Mouse (Mus musculus) neural tube, embryonic 12.5 days (tissue): ENCODE measurements around the gene Csdc2. TPM values are rescaled to one million over a fixed set of nuclear protein-coding genes. Genes with fewer than 3 reads are reported as not detected.

ENCODE experiments used
- ATAC-seq: fragments of 200-750 bp; cut with Nextera tagmentation; 2 replicates; pipeline ENCODE4 v1.8.0; 2017; ENCODE audit warnings: low read depth, mild to moderate bottlenecking, moderate TSS enrichment, moderate library complexity; ENCODE audit not compliant: low FRiP score
- H3K27ac ChIP-seq: fragments of 300-500 bp; sonication (generic); 2 replicates; pipeline ENCODE4 v1.5.1; 2016
- H3K27me3 ChIP-seq: fragments of 300-500 bp; sonication (generic); replicated peaks from 2 replicates; pipeline ENCODE4 v1.6.1; 2016; ENCODE audit warnings: mild to moderate bottlenecking
- H3K36me3 ChIP-seq: fragments of 300-500 bp; sonication (generic); 2 replicates; pipeline ENCODE4 v1.6.1; 2016; ENCODE audit warnings: mild to moderate bottlenecking
- H3K4me1 ChIP-seq: fragments of 300-500 bp; sonication (generic); 2 replicates; pipeline ENCODE4 v1.6.1; 2016
- H3K4me2 ChIP-seq: fragments of 300-500 bp; sonication (generic); replicated peaks from 2 replicates; pipeline ENCODE4 v1.6.1; 2016; ENCODE audit warnings: mild to moderate bottlenecking
- H3K4me3 ChIP-seq: fragments of 300-500 bp; sonication (generic); 2 replicates; pipeline ENCODE4 v1.5.1; 2016
- H3K9ac ChIP-seq: fragments of 300-500 bp; sonication (generic); 2 replicates; pipeline ENCODE4 v1.6.1; 2016; ENCODE audit warnings: mild to moderate bottlenecking
- H3K9me3 ChIP-seq: fragments of 300-500 bp; sonication (generic); 2 replicates; pipeline ENCODE4 v1.6.1; 2016; ENCODE audit warnings: mild to moderate bottlenecking
- WGBS: fragments of 180-500 bp; shearing (Covaris S2); methylation state at CpG from one replicate; pipeline ENCODE4 v1.1.7; 2016; 5-methylcytosine and 5-hydroxymethylcytosine counted together
- polyA plus RNA-seq: library from polyadenylated mRNA; unstranded; fragments of >200 nt; fragmentation: Nextera tagmentation; extraction: Ambion mirVana; gene quantifications from 2 replicates; pipeline ENCODE4 v1.2.1, GENCODE M21; 2016

The Csdc2 gene
- polyA plus RNA-seq, 1 experiment from 2014 or later = 64.8 TPM

DNA sequence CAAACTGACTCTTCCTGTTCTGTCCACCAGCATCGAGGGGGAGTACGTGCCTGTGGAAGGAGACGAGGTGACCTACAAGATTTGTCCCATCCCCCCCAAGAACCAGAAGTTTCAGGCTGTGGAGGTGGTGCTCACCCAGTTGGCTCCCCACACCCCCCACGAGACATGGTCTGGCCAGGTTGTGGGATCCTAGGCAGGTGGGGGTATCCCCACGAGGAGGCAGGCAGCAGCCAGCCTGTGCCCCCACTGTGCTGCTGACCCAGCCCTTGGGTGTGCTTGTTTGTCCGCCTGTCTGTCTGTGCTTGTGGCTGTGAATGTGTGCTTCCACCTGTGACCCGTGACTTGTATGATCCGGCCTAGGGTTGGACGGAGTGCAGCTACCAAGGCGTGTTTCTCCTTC lies 12.5 kb downstream of the Csdc2 start:
- Histone ChIP-seq H3K27me3 (no peaks in the 10 kb centered on the region), H3K4me2 (no peak overlapping the region), H3K4me1 (no peaks in the 10 kb centered on the region), H3K27ac (no peak overlapping the region), H3K36me3 (peaks cover 53% of the 10 kb centered on the region), H3K4me3 (no peak overlapping the region), H3K9ac (no peak overlapping the region), H3K9me3 (no peaks in the 10 kb centered on the region)
- 88% methylated on average over 10 of the region's 10 CpGs for WGBS
- no peak for ATAC-seq

DNA sequence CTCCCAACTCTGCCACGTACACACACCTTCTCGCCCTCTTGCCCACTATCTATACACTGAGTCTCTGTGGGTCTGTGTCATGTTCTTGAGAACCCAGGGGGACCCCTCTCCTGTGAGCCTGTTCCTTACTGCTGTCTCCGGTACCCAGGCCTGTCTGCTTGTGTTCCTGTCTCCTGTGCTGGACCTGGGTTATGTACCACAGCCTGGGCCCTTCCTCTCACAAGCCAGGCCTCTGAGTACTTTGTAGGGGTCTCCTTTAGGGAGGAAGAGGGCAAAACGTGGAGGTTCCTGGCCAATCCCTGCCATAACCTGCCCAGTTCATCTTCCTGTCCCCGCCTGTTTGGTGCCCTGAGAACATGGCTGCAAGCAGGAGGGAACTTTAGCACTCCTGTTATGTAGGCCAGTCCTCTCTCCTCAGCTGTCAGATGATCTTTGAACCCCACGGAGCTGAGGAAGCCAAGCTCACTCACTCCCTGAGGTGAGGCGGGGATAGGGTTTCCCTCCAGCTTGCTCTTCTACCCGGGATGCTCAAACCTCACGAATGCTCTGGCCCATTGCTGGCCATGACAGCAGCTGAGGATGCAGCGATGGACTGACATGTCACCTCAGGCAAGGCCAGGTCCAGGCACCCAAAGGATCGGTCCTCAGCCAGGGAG lies 13.0 kb downstream of the Csdc2 start:
- 76% methylated on average over 11 of the region's 11 CpGs for WGBS
- H3K9me3 ChIP-seq = no peaks in the 10 kb centered on the region
- H3K4me1 ChIP-seq = no peaks in the 10 kb centered on the region
- peaks cover 58% of the 10 kb centered on the region for H3K36me3 ChIP-seq
- no peaks in the 10 kb centered on the region for H3K27me3 ChIP-seq
- no peak for ATAC-seq
- no peak overlapping the region for H3K27ac ChIP-seq
- H3K4me2 ChIP-seq = no peak overlapping the region
- H3K9ac ChIP-seq = no peak overlapping the region
- no peak overlapping the region for H3K4me3 ChIP-seq

DNA sequence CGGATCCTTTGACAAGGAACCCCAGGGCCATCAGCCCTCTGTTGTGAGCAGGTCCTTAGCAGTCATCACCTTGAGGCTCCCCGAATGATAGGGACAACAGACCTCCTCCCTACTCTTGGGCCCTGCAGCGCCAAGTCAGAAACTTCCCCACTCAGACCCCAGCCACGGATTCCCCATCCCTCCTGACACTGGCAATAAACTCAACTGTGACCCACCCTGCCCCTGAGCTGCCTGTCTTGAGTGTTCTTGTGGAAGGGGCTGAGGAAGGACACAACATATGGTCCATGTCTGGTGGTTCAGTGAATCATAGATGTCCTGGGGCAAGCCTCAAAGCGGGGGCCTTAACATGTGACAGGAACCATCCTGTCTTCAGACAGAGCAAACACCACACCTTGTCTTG lies 14.2 kb downstream of the Csdc2 start:
- Histone ChIP-seq H3K9me3 (no peaks in the 10 kb centered on the region), H3K27ac (no peak overlapping the region), H3K4me1 (no peaks in the 10 kb centered on the region), H3K4me3 (no peak overlapping the region), H3K27me3 (no peaks in the 10 kb centered on the region), H3K9ac (no peak overlapping the region), H3K36me3 (peaks cover 68% of the 10 kb centered on the region), H3K4me2 (no peak overlapping the region)
- WGBS = 88% methylated on average over 5 of the region's 5 CpGs
- ATAC-seq = no peak

DNA sequence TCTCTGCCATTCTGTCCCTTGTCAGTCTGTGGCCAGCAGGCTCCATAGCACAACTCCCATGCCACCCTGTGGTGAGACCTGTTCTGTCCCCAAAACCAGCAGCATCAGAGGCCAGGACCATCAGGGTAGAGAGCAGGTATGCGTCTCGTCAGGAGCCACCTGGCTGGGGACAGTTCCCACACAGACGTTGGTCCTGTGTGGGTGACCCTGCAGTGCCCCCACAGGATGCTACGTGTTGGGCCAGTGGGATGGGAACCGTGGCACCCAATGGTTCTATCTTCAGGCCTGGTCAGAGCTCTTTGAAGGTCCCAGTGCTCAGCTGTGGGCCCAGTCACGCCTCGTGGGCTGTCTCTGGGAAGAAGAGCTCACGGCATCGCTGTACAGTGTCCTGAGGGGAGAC lies 14.6 kb downstream of the Csdc2 start:
- no peaks in the 10 kb centered on the region for H3K9me3 ChIP-seq
- no peak overlapping the region for H3K27ac ChIP-seq
- no peak overlapping the region for H3K4me2 ChIP-seq
- H3K4me3 ChIP-seq = no peak overlapping the region
- 92% methylated on average over 9 of the region's 9 CpGs for WGBS
- H3K4me1 ChIP-seq = no peaks in the 10 kb centered on the region
- peaks cover 68% of the 10 kb centered on the region for H3K36me3 ChIP-seq
- H3K27me3 ChIP-seq = no peaks in the 10 kb centered on the region
- no peak for ATAC-seq
- H3K9ac ChIP-seq = no peak overlapping the region

DNA sequence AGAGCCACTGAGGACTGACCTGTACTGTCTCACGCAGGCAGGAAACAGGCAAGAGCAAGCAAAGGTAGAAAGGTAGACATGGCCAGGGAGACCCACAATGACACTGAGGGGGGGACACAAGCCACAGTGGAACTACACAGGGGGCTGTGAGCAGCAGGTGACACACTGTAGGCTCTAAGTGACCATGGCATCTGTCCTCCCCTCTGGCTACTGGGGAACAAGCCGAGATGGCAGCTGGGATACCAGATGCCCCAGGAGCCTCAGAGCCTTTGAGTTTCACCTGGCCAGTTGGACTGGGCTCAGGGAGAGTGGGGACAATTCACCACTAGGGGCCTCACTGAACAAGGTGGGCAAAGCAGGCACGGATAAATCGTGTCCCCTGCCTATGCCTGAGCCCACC lies 15.8 kb downstream of the Csdc2 start:
- Histone ChIP-seq H3K36me3 (peaks cover 58% of the 10 kb centered on the region), H3K9me3 (no peaks in the 10 kb centered on the region), H3K4me3 (no peak overlapping the region), H3K27me3 (no peaks in the 10 kb centered on the region), H3K9ac (no peak overlapping the region), H3K4me2 (no peak overlapping the region), H3K27ac (no peak overlapping the region), H3K4me1 (no peaks in the 10 kb centered on the region)
- ATAC-seq = no peak
- 87% methylated on average over 4 of the region's 4 CpGs for WGBS

DNA sequence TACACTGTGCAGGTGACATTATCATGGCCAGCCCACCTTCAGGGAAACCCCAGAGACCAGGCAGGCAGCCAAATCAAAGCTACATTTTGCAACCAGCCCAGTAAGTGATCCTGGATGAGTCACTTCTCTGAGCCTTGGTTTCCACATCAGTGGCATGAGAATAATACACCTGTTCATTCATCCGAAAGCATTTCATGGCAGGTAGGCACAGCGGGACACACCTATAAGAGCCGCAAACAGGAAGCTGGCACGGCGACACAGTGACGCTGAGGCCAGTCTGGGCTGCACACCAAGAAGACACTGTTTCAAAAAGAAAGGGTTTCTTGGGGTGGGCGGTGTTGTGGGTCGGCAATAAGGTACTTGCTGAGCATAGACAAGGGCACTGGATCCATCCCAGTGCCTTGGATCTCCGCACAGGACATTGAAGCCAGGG lies 17.6 kb downstream of the Csdc2 start:
- Histone ChIP-seq H3K9ac (no peak overlapping the region), H3K4me3 (no peak overlapping the region), H3K27me3 (no peaks in the 10 kb centered on the region), H3K4me2 (no peak overlapping the region), H3K27ac (no peak overlapping the region), H3K4me1 (no peaks in the 10 kb centered on the region), H3K36me3 (peaks cover 49% of the 10 kb centered on the region), H3K9me3 (no peaks in the 10 kb centered on the region)
- no peak for ATAC-seq
- WGBS = 96% methylated on average over 9 of the region's 9 CpGs

DNA sequence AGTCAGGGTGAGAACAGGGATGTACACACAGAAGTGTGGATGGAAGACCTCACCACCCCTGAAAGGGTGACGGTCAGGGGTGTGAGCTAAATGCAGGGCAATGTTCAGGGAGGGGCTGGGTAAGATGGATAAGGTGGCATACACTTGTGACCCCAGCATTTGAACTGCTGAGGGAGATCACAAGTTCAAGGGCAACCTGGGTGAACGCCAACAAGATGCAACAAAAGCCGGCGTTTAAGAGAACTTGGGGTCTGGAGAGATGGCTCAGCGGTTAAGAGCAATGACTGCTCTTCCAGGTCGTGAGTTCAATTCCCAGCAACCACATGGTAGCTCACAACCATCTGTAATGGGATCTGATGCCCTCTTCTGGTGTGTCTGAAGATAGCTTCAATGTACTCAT lies 18.2 kb downstream of the Csdc2 start:
- Histone ChIP-seq H3K27me3 (no peaks in the 10 kb centered on the region), H3K4me2 (no peak overlapping the region), H3K27ac (no peak overlapping the region), H3K36me3 (peaks cover 45% of the 10 kb centered on the region), H3K4me3 (no peak overlapping the region), H3K9ac (no peak overlapping the region), H3K4me1 (no peaks in the 10 kb centered on the region), H3K9me3 (no peaks in the 10 kb centered on the region)
- WGBS = 93% methylated on average over 6 of the region's 6 CpGs
- ATAC-seq = no peak

DNA sequence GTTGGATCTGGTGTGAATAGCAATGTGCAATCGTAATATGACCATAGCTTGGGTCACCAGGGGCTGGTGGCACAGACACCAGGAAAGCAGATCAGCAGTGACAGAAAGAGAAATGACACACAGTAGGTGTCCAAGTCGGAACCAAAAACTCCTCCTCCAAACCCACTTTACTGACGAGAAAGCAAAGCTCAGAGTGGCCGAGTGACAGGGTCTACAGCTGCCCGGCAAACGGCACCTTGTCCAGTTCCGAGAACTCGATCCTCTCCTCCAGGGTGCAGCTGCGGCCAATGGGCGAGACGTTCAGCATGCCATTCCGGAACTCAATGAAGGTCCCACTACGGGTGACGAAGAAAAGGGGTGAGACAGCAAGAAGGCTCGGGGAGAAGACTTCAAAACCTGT lies 18.9 kb downstream of the Csdc2 start:
- 92% methylated on average over 15 of the region's 15 CpGs for whole genome bisulfite sequencing
- peaks cover 38% of the 10 kb centered on the region for H3K36me3 ChIP-seq
- no peak for ATAC-seq

DNA sequence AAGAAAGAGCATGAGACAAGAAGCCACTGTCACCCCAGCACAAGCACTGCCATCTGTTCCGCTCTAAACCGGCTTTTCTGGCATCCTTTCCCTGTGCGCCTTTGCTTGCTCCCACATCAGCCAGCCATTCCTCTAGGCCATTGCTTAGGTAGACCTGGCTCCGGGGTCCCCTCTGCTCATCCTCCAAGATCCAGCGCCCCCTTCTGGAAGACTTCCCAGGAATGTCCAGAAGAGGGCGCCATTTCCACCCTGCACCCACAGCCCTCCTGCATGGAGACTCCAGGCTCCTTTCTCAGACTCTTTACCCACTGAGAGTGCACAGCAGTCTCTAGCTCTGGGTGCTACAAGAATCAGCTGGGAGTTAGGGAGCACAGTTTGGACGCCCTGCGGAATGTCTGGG lies 19.9 kb downstream of the Csdc2 start:
- Histone ChIP-seq H3K4me3 (no peak overlapping the region), H3K27ac (no peak overlapping the region), H3K36me3 (peaks cover 27% of the 10 kb centered on the region), H3K4me2 (no peak overlapping the region), H3K27me3 (no peaks in the 10 kb centered on the region), H3K9me3 (no peaks in the 10 kb centered on the region), H3K4me1 (no peaks in the 10 kb centered on the region), H3K9ac (no peak overlapping the region)
- no peak for ATAC-seq
- 58% methylated on average over 8 of the region's 8 CpGs for WGBS

More for the DNA sequence above, 18.9 kb downstream of the Csdc2 start:
- no peak overlapping the region for H3K4me2 ChIP-seq
- no peaks in the 10 kb centered on the region for H3K27me3 ChIP-seq
- H3K9ac ChIP-seq = no peak overlapping the region
- no peak overlapping the region for H3K4me3 ChIP-seq
- H3K27ac ChIP-seq = no peak overlapping the region
- no peaks in the 10 kb centered on the region for H3K9me3 ChIP-seq
- H3K4me1 ChIP-seq = no peaks in the 10 kb centered on the region

DNA sequence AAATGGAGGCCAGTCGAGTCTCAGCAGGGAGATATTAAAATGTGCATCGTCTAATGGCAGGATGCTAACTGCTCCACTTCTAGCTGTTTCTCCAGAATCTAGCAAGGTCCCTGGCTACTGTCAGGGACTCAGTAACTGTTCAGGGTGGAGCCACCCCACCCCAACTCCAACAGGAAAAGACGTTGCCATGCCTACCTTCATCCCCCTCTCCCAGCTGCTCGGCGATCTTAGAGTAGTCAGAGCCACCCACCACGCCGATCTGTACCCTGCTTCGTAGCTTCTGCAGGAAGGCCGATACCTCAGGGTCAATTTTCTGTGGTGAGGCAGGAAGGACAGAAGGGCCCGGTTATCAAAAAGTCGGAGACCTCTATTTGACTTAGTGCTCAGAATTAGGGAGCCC lies 21.0 kb downstream of the Csdc2 start:
- Histone ChIP-seq H3K9ac (no peak overlapping the region), H3K27me3 (no peaks in the 10 kb centered on the region), H3K27ac (no peak overlapping the region), H3K36me3 (peaks cover 18% of the 10 kb centered on the region), H3K4me1 (no peaks in the 10 kb centered on the region), H3K4me2 (no peak overlapping the region), H3K4me3 (no peak overlapping the region), H3K9me3 (no peaks in the 10 kb centered on the region)
- ATAC-seq = no peak
- WGBS = 90% methylated on average over 11 of the region's 11 CpGs

DNA sequence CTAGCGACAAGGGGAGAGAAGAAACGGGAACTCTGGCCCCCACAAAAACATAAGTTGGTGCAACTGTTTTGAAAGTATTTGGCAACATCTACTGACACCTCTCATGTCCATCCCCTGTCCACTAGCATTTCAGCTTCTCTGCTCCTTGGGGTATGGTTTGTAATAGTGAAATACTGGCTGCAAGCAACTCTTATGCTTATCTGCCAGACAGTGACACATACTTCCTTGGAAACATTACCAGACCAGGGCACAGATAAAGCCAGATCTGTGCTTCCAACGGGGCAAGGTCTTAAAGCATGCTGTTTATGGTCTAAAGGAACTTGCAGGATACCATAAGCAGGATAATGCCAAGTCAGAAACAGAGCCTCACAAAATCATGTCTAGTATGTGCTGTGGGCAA lies 22.3 kb downstream of the Csdc2 start:
- Histone ChIP-seq H3K9ac (no peak overlapping the region), H3K27me3 (no peaks in the 10 kb centered on the region), H3K27ac (no peak overlapping the region), H3K9me3 (no peaks in the 10 kb centered on the region), H3K4me1 (no peaks in the 10 kb centered on the region), H3K4me3 (no peak overlapping the region), H3K4me2 (no peak overlapping the region), H3K36me3 (peaks cover 14% of the 10 kb centered on the region)
- WGBS = 92% methylated on average over 3 of the region's 3 CpGs
- no peak for ATAC-seq

DNA sequence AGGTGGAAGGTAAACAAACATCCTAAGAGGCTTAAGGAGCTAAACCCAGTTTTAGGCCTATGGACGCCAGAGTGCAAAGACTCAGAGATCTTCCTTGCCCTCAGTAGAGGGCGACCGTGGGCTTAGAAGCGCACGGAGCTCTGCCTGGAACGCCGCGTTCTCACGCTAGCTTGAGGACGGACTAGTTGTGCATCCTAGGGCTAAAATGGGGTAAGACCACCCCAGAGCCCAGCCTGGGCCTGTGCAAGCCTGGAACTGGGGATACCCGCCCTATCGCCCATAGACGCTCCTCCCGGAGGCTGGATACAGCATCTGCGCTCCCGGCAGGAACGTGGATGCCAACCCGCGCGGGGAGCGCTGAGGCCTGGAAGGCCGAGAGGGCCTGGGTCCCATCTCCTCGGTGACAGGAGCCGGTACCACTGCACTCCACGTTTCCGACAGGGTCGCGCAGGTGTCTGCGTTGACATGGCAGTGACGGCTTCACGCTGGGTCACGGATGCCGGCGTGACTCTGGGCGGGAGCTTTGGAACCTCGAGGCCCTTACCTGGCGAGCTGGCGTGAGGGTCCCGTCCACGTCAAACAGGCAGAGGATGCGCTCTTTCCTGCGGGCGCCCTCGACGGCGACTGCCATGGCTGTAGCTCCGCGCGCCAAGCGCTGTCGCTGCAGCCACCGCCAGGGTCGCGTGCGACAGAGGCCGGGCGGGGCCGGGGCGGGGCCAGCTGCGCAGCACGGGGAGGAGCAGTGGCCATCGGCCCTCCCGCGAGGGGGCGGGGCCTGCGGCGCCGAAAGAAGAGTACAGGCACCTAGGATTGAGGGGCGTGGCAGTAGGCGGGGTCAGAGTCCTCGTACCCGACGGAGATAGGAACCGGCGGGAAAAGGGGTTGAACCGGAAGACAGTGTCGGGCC lies 23.9 kb downstream of the Csdc2 start, which contains the start of gene Pmm1:
Gene Pmm1, minus strand, starts transcription at position 760 of the 907 bp plus-strand sequence.
- H3K4me1 ChIP-seq = no peaks in the 10 kb centered on the region
- under 1% methylated on average over 77 of the region's 77 CpGs for WGBS
- H3K9me3 ChIP-seq = no peaks in the 10 kb centered on the region
- peak within 1 kb of the TSS; percentile 61 for H3K4me3 ChIP-seq
- H3K4me2 ChIP-seq = peak within 1 kb of the TSS; percentile 100
- H3K27ac ChIP-seq = peak within 1 kb of the TSS; percentile 62; the same call in 1 of the 2 replicates
- peak; percentile 96 for ATAC-seq
- peak within 1 kb of the TSS; percentile 69 for H3K9ac ChIP-seq
- H3K27me3 ChIP-seq = no peaks in the 10 kb centered on the region
- H3K36me3 ChIP-seq = peaks cover 3% of the 10 kb centered on the region
